Mouse (Mus musculus) CD4-positive, CD25-positive, alpha-beta regulatory T cell (primary cell): ENCODE data around the gene Cnpy4. TPM values are rescaled to one million over a fixed set of nuclear protein-coding genes. Genes with fewer than 3 reads are reported as not detected.

Experiments
- polyA plus RNA-seq: library from polyadenylated mRNA; unstranded; fragments of 100-300 nt; shearing (Covaris generic); gene quantifications from one replicate; pipeline ENCODE4 v1.2.1, GENCODE M21; 2017

The Cnpy4 gene
- 16.3 TPM for polyA plus RNA-seq

GRCm38 (mm10) chr5:138186950-138187638, at the start of gene Cnpy4, which contains the start of gene Taf6:
Gene Cnpy4, plus strand, starts transcription at chr5:138187485.
Gene Taf6, minus strand, starts transcription at chr5:138187451.

GRCm38 (mm10) chr5:138155443-138155976, 31.8 kb upstream of the Cnpy4 start, which contains the start of gene Zfp113:
Gene Zfp113, minus strand, starts transcription at chr5:138155744.

GRCm38 (mm10) chr5:138160842-138161665, 26.2 kb upstream of the Cnpy4 start, which contains the start of gene Cops6:
Gene Cops6, plus strand, starts transcription at chr5:138161071.

DNA sequence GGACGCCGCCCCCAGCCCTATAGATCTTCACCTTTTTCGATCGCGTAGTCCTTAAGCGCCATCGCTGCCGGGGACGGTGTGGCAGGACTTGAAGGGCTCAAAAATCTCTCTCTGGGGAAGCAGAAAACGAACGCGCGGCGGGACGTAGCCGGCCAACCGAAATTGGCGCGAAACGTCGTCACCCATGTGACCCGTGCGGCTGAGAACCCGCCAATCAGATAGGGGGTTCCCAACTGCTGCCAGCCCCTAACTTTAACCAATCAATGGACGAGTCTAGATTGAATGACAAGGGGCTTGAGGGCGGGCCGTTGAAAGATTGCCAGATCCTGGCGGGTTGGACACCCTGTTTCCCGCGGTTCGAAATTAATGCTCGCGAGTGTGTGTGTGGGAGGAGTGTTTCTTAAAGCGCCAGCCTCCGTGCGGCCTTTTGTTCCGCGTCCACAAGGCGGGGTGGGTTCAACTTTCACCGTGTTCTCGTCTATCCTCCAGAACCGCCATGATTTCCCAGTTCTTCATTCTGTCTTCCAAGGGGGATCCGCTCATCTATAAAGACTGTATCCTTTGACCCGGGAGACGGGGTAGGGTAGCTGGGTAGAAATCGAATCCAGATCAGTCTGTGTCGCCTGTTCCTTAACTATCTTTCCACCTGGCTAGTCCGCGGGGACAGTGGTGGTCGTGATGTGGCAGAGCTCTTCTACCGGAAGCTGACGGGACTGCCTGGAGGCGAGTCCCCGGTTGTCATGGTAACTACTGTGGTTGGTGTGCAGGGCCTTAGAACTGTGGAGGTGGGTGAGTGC, 15.4 kb upstream of the Cnpy4 start, which contains the start of the genes Ap4m1 and Mcm7:
Ap4m1 (plus strand) TSS at position 308 of the 797 bp plus-strand sequence.
Mcm7 (minus strand) TSS at position 728 of the 797 bp plus-strand sequence.

GRCm38 (mm10) chr5:138193771-138194727, 6.8 kb downstream of the Cnpy4 start, which contains the start of gene Mblac1:
Gene Mblac1, plus strand, starts transcription at chr5:138194314.

DNA sequence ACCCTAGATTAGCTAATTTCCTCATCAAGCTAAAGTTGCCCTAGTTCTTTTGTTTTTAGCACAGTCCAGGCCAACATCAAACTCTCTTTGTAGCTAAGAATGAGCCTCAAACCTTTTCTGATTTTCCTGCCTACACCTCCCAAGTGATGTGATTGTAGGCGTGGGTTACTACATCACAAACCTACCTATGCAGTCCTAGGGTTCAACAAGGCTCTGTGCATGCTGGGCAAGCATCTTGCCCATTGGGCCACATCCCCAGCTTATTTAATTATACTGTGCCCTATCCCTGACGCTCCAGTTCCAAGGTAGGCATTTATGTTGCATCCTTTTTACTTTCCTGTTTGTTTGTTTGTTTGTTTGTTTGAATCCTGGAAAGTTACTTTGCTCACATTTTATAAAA, 38.4 kb downstream of the Cnpy4 start, which contains the start of gene Nxpe5:
Nxpe5 (plus strand) TSS at position 199 of the 400 bp plus-strand sequence.

Other genes with a start within 250 kb of the Cnpy4 start
- gene Gjc3, start 224.4 kb upstream of the Cnpy4 start, polyA plus RNA-seq = not detected
- gene Azgp1, start 206.0 kb upstream of the Cnpy4 start, polyA plus RNA-seq = not detected
- not detected for gene Smok3a, start 166.2 kb upstream of the Cnpy4 start, polyA plus RNA-seq
- gene Smok3b, start 166.1 kb upstream of the Cnpy4 start, polyA plus RNA-seq = 0.17 TPM
- gene Smok3c, start 134.3 kb upstream of the Cnpy4 start, polyA plus RNA-seq = not detected
- gene Zkscan1, start 102.4 kb upstream of the Cnpy4 start, polyA plus RNA-seq = 16.0 TPM
- gene Zscan21, start 70.6 kb upstream of the Cnpy4 start, polyA plus RNA-seq = 23.6 TPM
- 20.1 TPM for gene Zfp113, start 31.7 kb upstream of the Cnpy4 start, polyA plus RNA-seq
- gene Cops6, start 26.4 kb upstream of the Cnpy4 start, polyA plus RNA-seq = 208 TPM
- gene Ap4m1, start 15.5 kb upstream of the Cnpy4 start, polyA plus RNA-seq = 10.9 TPM
- 85.2 TPM for gene Mcm7, start 15.1 kb upstream of the Cnpy4 start, polyA plus RNA-seq
- gene Taf6, start within 50 bp of the Cnpy4 start, polyA plus RNA-seq = 50.7 TPM
- gene Mblac1, start 6.8 kb downstream of the Cnpy4 start, polyA plus RNA-seq = 1.5 TPM
- 0.10 TPM for gene Nxpe5, start 38.4 kb downstream of the Cnpy4 start, polyA plus RNA-seq
- 79.6 TPM for gene Lamtor4, start 68.0 kb downstream of the Cnpy4 start, polyA plus RNA-seq
- 40.7 TPM for gene BC037034, start 76.5 kb downstream of the Cnpy4 start, polyA plus RNA-seq
- gene Gal3st4, start 85.4 kb downstream of the Cnpy4 start, polyA plus RNA-seq = 0.37 TPM
- 0.12 TPM for gene Gm43720, start 92.5 kb downstream of the Cnpy4 start, polyA plus RNA-seq
- gene Gpc2, start 92.5 kb downstream of the Cnpy4 start, polyA plus RNA-seq = 1.4 TPM
- gene Stag3, start 92.8 kb downstream of the Cnpy4 start, polyA plus RNA-seq = 0.77 TPM
- 6.1 TPM for gene Pvrig, start 154.5 kb downstream of the Cnpy4 start, polyA plus RNA-seq